Mouse (Mus musculus): Measurements from ENCODE around the gene Neto2.

GRCm38 (mm10) chr8:85606561-85606960, 94.2 kb downstream of the Neto2 start:
- no peak for TF ChIP-seq CTCF (conservative IDR thresholded peaks at IDR 0.05; ENCODE audit: insufficient read depth, insufficient read length, low read depth, low read length)
- TF ChIP-seq POLR2A (IDR thresholded peaks at IDR 0.05; ENCODE audit: low read depth, low read length), result no peak

Data from kidney, adult 2 months (tissue).